13 mouse cellular contexts compared by ENCODE assay signal in the genomic region with DNA sequence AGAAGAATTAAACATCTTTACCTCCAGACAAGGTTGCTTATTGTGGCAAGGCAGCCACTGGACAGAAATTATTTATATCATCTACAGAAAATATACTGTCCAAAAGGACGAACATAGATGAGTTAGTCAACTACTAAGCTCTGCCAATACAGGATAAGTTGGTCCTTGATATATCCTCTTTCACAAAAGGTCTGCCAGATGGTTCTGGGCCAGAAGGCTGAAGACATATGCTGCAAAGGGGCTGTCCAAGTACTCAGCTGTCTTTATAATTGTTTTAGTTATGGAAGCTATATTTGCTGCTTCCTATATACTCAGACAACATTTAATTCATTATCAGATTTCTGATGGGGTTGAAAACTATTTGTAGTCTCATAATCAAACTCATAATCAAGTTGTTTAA.
"Had no signal": no experiment of that assay in that cellular context is flagged by ENCODE, and none has a peak within 500 bp of the region (broad histone marks: within the 10 kb centered on the region; RNA-seq: fewer than 3 reads in every experiment).

No protein-coding gene starts in this region.

- ATAC-seq: midbrain, embryonic 13.5 days had no signal

- H3K4me3 ChIP-seq: limb, embryonic 10.5 days; liver, embryonic 15.5 days; midbrain, embryonic 13.5 days; myocyte; neural tube, embryonic 15.5 days had no signal

- DNase-seq: kidney, postnatal 25 days; lung, embryonic 14.5 days; lung, postnatal 10 days; right cerebral cortex, adult 18-20 months; right cerebral cortex, postnatal 25 days; thymus, postnatal 4 days had no signal

- H3K27ac ChIP-seq: limb, embryonic 10.5 days; liver, embryonic 15.5 days; macrophage; midbrain, embryonic 13.5 days; neural tube, embryonic 15.5 days; stomach, postnatal 0 days had no signal
